ENCODE assay signal across 9 mouse cellular contexts in the genomic region with DNA sequence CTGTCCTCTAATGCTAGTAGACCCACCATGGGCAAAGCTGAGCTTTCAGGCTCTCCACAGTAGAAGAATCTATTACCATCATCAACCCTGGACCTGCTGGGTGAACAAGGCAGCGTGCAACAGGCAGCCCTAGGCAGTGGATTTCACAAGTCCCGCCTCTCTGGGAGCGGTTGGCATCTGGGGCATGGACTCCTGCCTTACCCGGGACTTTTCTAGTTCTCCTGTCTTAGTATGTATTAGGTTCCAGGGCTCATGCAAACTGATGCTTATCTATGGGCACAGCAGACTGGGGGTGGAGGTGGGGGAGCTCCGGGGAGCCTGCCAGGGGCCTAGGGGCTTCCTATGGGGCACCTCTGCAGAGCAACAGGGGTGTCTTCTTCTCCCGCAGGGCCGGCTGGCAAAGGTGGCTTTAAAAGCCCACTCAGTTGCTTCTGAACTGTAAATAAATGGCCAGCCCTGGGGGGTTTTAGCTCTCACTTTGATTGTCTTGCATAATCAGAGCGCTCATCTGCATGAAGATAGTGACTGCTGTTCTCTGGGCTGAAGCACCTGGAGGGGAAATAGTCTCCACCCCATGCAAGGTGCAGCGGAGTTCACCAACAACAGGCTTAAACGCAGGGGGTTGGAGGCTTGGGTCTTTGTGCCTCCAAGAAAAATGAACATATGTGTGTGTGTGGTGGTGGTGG. TPM values are rescaled to one million over a fixed set of nuclear protein-coding genes. Genes with fewer than 3 reads are reported as not detected.
A peak's percentile ranks its signal among the peaks of the same experiment; 100 is the strongest.
DNase-seq lines count a peak whose midpoint lies in the region; ATAC-seq and TF ChIP-seq lines count a peak whose summit lies in the region.
"Had no signal": no experiment of that assay in that cellular context is flagged by ENCODE, and none has a peak within 500 bp of the region (broad histone marks: within the 10 kb centered on the region; RNA-seq: fewer than 3 reads in every experiment).

No protein-coding gene starts in this region.

- TF ChIP-seq POLR2A in cortical plate, adult 2 months (IDR thresholded peaks at IDR 0.05; ENCODE audit: extremely low read depth, insufficient read depth, low read length), result no peak

- no peaks in the 10 kb centered on the region; the same call in none of the 2 replicates for H3K4me1 ChIP-seq in cortical plate, adult 2 months (ENCODE audit: control insufficient read depth, insufficient read depth, low read length)
- peaks cover 60% of the 10 kb centered on the region for H3K4me1 ChIP-seq in heart, postnatal 0 days (ENCODE audit: control insufficient read depth, insufficient read depth)
- peaks cover 20% of the 10 kb centered on the region; the same call in 1 of the 2 replicates for H3K4me1 ChIP-seq in neural tube, embryonic 14.5 days (ENCODE audit: control insufficient read depth, insufficient read depth, low read length)

- no peak overlapping the region for H3K27ac ChIP-seq in cortical plate, adult 2 months (ENCODE audit: insufficient read depth, low read length)
- H3K27ac ChIP-seq in heart, postnatal 0 days (ENCODE audit: low read depth), result peak overlapping the region; percentile 98
- no peak overlapping the region for H3K27ac ChIP-seq in neural tube, embryonic 14.5 days (ENCODE audit: low read depth, low read length)
- H3K27ac ChIP-seq: lung, embryonic 15.5 days had no signal

- ATAC-seq in heart, postnatal 0 days (ENCODE audit: insufficient read depth, low read depth), result no peak
- ATAC-seq in neural tube, embryonic 14.5 days (ENCODE audit: low read depth), result no peak

- H3K9me3 ChIP-seq in heart, postnatal 0 days (replicated peaks; ENCODE audit: control insufficient read depth, low read length), result no peaks in the 10 kb centered on the region
- no peaks in the 10 kb centered on the region for H3K9me3 ChIP-seq in neural tube, embryonic 14.5 days (ENCODE audit: control insufficient read depth, low read length)
- H3K9me3 ChIP-seq: lung, embryonic 15.5 days had no signal

- no peaks in the 10 kb centered on the region for H3K36me3 ChIP-seq in heart, postnatal 0 days (replicated peaks; ENCODE audit: control insufficient read depth, insufficient read depth, low read length)
- H3K36me3 ChIP-seq in neural tube, embryonic 14.5 days (ENCODE audit: control insufficient read depth, insufficient read depth, low read length), result no peaks in the 10 kb centered on the region
- H3K36me3 ChIP-seq: lung, embryonic 15.5 days had no signal

- H3K9ac ChIP-seq in heart, postnatal 0 days (replicated peaks; ENCODE audit: low read depth, low read length), result peak overlapping the region; percentile 30; the same call in 1 of the 2 replicates
- no peak overlapping the region for H3K9ac ChIP-seq in neural tube, embryonic 14.5 days (replicated peaks; ENCODE audit: low read depth, low read length)
- H3K9ac ChIP-seq: lung, embryonic 15.5 days had no signal

- H3K4me2 ChIP-seq in heart, postnatal 0 days (ENCODE audit: low read depth, low read length), result peak overlapping the region; percentile 89
- peak overlapping the region; percentile 75 for H3K4me2 ChIP-seq in neural tube, embryonic 14.5 days (ENCODE audit: low read depth, low read length)
- H3K4me2 ChIP-seq: lung, embryonic 15.5 days had no signal

- peak overlapping the region; percentile 60 for H3K4me3 ChIP-seq in cortical plate, adult 2 months (ENCODE audit: insufficient read depth, low read length)
- peak overlapping the region; percentile 75 for H3K4me3 ChIP-seq in heart, postnatal 0 days (ENCODE audit: low read depth, low read length)
- H3K4me3 ChIP-seq in neural tube, embryonic 14.5 days (ENCODE audit: low read depth, low read length), result peak overlapping the region; percentile 44
- H3K4me3 ChIP-seq: lung, embryonic 15.5 days had no signal

- intact Hi-C loops in heart, postnatal 25 days (cut with DNase I), result loop anchor here (5.0 kb wide), 3 partner anchors 92 to 417 kb away; no protein-coding TSS in a partner anchor

- DNase-seq in heart, adult 18-20 months, result peak; percentile 33 to 53
- no peak for DNase-seq in heart, postnatal 25 days (ENCODE audit: low spot score)
- DNase-seq in heart, postnatal 0 days (ENCODE audit: low spot score), result no peak
- no peak for DNase-seq in cerebellum, postnatal 25 days
- no peak for DNase-seq in spleen, postnatal 4 days (ENCODE audit: low spot score in 2 of 2)
- DNase-seq in urinary bladder, postnatal 25 days (ENCODE audit: low spot score), result no peak

- TF ChIP-seq CTCF in cortical plate, adult 2 months (IDR thresholded peaks at IDR 0.05; ENCODE audit: extremely low read depth, insufficient read depth, low read length), result no peak
- no peak for TF ChIP-seq CTCF in heart, postnatal 0 days (IDR thresholded peaks at IDR 0.05; ENCODE audit: low read depth)

- 29% methylated on average over 10 of the region's 10 CpGs for WGBS in heart, postnatal 0 days
- 20% methylated on average over 10 of the region's 10 CpGs for WGBS in neural tube, embryonic 14.5 days

- no peak for TF ChIP-seq EP300 in heart, postnatal 0 days (IDR thresholded peaks at IDR 0.05; ENCODE audit: low read depth)

- H3K27me3 ChIP-seq in heart, postnatal 0 days (ENCODE audit: control insufficient read depth, insufficient read depth, low read length), result no peaks in the 10 kb centered on the region
- no peaks in the 10 kb centered on the region for H3K27me3 ChIP-seq in neural tube, embryonic 14.5 days (ENCODE audit: control insufficient read depth, insufficient read depth, low read length)

RNA-seq across cellular contexts. Expression of a gene that starts 2.2 kb away (rescaled TPM):
- 100 to 1,000 TPM; 159 to 168 TPM for total RNA-seq in heart, adult 18-20 months (2021)
- total RNA-seq in heart, postnatal 25 days (2021), result 100 to 1,000 TPM; 147 to 186 TPM
- 31.0 and 38.3 TPM in 2 replicates for polyA plus RNA-seq in cortical plate, adult 2 months (2012; rRNA removed)
- total RNA-seq in heart, postnatal 0 days (2014; rRNA removed; ENCODE audit: low replicate concordance), result 109 and 126 TPM in 2 replicates
- polyA plus RNA-seq in heart, postnatal 0 days (2015; fragmentation: Nextera tagmentation; extraction: Ambion mirVana), result 136 TPM in 2 replicates
- polyA plus RNA-seq in neural tube, embryonic 14.5 days (2014; fragmentation: Nextera tagmentation; extraction: Ambion mirVana), result 161 and 198 TPM in 2 replicates

Comparison
In these comparisons a context has a peak if more than half of its experiments do, and no peak if none do; other contexts are left out.
1. DNase-seq: peak in heart, adult 18-20 months (2 of 2); none in heart, postnatal 25 days (single experiment), heart, postnatal 0 days (single experiment), cerebellum, postnatal 25 days (0 of 2), spleen, postnatal 4 days (0 of 2) and urinary bladder, postnatal 25 days (single experiment).
2. Peak in every context shown above with its lines, with median percentiles within 50 percentile points of each other: H3K4me3 ChIP-seq.